Mouse (Mus musculus) brain, embryonic 14.5 days (tissue): ENCODE data around the gene Rtbdn.

Source experiments
- CTCF ChIP-seq: fragments of 200-500 bp; IDR thresholded peaks from 2 replicates; pipeline ENCODE4 v1.5.1; 2012; ENCODE audit warnings: inconsistent platforms, mild to moderate bottlenecking, moderate library complexity, borderline replicate concordance; ENCODE audit not compliant: insufficient read depth, insufficient read length; ENCODE audit errors: extremely low read depth
- POLR2A ChIP-seq: fragments of 200-500 bp; IDR thresholded peaks from 2 replicates; pipeline ENCODE4 v1.6.1; 2012; ENCODE audit warnings: mild to moderate bottlenecking, inconsistent platforms, borderline replicate concordance; ENCODE audit not compliant: poor library complexity, insufficient read depth, insufficient read length, severe bottlenecking; ENCODE audit errors: extremely low read depth

GRCm38 (mm10) chr8:84927513-84927912 lies 19.3 kb upstream of the Rtbdn start:
- no peak for TF ChIP-seq POLR2A
- TF ChIP-seq CTCF: no peak
